Mouse (Mus musculus): ENCODE measurements around the gene Magi2. TPM values are rescaled to one million over a fixed set of nuclear protein-coding genes. Genes with fewer than 3 reads are reported as not detected.

Magi2 gene
- polyA plus RNA-seq, 1 experiment from 2014 or later, result 4.1 TPM

DNA sequence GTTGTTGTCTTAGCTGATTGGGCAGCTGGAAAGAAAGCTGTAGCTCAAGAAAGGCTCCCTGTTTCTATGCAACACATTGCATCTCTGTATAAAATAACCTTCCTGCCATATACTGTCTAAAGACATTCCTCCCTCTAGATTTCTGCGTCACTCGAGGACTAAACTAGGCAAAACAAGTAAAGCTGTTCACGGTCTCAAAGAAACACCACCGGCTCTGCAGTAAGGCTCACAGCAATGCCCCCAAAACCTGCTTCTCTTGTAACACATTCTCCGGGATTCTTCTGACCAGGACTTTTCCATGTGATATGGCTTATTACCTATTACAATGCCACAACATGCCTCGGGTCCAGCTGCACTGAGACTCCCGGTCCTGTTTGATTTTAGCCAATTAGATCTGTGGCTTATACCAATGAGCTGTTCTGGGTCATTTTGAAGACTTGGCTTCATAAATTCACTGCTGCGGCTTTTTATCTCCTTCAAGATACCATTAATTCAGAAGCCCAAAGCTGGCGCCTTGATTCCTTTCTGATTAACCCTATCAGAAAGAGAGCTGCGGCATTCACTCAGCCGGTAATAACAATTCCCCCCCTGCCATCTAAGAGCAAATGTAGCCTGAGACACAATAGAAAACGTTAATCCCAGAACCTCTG is 520.2 kb downstream of the Magi2 start:
- Histone ChIP-seq H3K27me3 (no peaks in the 10 kb centered on the region), H3K27ac (no peak overlapping the region), H3K9ac (no peak overlapping the region), H3K4me3 (no peak overlapping the region), H3K4me1 (replicated peaks) (no peaks in the 10 kb centered on the region), H3K4me2 (no peak overlapping the region), H3K36me3 (no peaks in the 10 kb centered on the region), H3K9me3 (replicated peaks) (no peaks in the 10 kb centered on the region)
- no peak for ATAC-seq (replicated peaks; ENCODE audit: insufficient number of reproducible peaks, insufficient read depth, low FRiP score, low read depth)
- 70% methylated on average over 12 of the region's 12 CpGs for WGBS

DNA sequence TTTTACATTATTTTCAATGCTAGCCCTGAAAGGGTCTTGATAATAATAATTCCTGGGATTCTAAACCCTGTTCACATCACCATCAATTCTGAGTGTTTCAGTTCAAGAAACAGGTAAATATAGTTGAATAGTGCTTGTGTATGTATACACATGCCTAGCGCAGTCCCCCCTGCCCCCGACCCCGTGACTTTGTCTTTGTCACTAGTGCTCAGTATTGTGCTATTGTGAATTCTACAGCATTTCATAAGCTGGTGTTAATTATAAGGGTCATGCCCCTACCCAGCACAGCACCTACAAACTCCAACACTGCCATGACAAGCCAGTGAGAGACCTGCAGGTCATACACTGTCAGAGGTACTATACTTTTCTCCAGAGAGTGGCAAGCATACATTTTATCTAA is 520.8 kb downstream of the Magi2 start:
- Histone ChIP-seq H3K9me3 (replicated peaks) (no peaks in the 10 kb centered on the region), H3K36me3 (no peaks in the 10 kb centered on the region), H3K4me1 (replicated peaks) (no peaks in the 10 kb centered on the region), H3K4me3 (no peak overlapping the region), H3K27ac (no peak overlapping the region), H3K27me3 (no peaks in the 10 kb centered on the region), H3K4me2 (no peak overlapping the region), H3K9ac (no peak overlapping the region)
- no peak for ATAC-seq (replicated peaks; ENCODE audit: insufficient number of reproducible peaks, insufficient read depth, low FRiP score, low read depth)
- WGBS, result 81% methylated on average over 3 of the region's 3 CpGs

DNA sequence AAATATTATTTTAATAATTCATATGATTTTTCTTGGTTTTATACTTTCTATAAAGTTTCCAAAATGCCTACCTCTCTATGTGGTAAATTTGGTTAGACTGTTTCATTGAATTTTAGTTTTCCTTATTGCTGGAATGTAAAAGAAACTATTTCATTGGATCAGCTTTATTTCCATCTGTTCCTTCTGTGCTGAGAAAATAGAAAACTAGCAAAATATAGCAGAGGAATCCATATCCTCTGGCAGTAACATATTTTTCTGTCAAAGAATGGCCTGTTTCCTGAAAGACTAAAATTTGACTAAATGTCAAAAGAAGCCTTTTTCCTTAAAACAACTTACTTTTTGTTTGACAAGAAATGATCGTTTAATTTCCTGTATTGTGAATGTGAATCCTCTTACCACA is 552.4 kb downstream of the Magi2 start:
- ATAC-seq (replicated peaks; ENCODE audit: insufficient number of reproducible peaks, insufficient read depth, low FRiP score, low read depth), result no peak
- Histone ChIP-seq H3K27me3 (no peaks in the 10 kb centered on the region), H3K4me1 (replicated peaks) (no peaks in the 10 kb centered on the region), H3K4me3 (no peak overlapping the region), H3K36me3 (no peaks in the 10 kb centered on the region), H3K9ac (no peak overlapping the region), H3K27ac (no peak overlapping the region), H3K4me2 (no peak overlapping the region), H3K9me3 (replicated peaks) (no peaks in the 10 kb centered on the region)
- 70% methylated on average over 1 of the region's 1 CpGs for WGBS

GRCm38 (mm10) chr5:19780076-19780475 is 553.2 kb downstream of the Magi2 start:
- Histone ChIP-seq H3K27me3 (no peaks in the 10 kb centered on the region), H3K4me3 (no peak overlapping the region), H3K27ac (no peak overlapping the region), H3K4me1 (replicated peaks) (no peaks in the 10 kb centered on the region), H3K4me2 (no peak overlapping the region), H3K9ac (no peak overlapping the region), H3K9me3 (replicated peaks) (no peaks in the 10 kb centered on the region), H3K36me3 (no peaks in the 10 kb centered on the region)
- no peak for ATAC-seq (replicated peaks; ENCODE audit: insufficient number of reproducible peaks, insufficient read depth, low FRiP score, low read depth)
- 68% methylated on average over 2 of the region's 2 CpGs for WGBS

GRCm38 (mm10) chr5:19785320-19785719 is 558.5 kb downstream of the Magi2 start:
- Histone ChIP-seq H3K4me2 (no peak overlapping the region), H3K36me3 (no peaks in the 10 kb centered on the region), H3K27ac (no peak overlapping the region), H3K27me3 (no peaks in the 10 kb centered on the region), H3K9me3 (replicated peaks) (no peaks in the 10 kb centered on the region), H3K9ac (no peak overlapping the region), H3K4me1 (replicated peaks) (no peaks in the 10 kb centered on the region), H3K4me3 (no peak overlapping the region)
- no peak for ATAC-seq (replicated peaks; ENCODE audit: insufficient number of reproducible peaks, insufficient read depth, low FRiP score, low read depth)

- Histone ChIP-seq H3K4me1 (replicated peaks) (no peaks in the 10 kb centered on the region), H3K4me2 (no peak overlapping the region), H3K27me3 (no peaks in the 10 kb centered on the region), H3K4me3 (no peak overlapping the region), H3K9ac (no peak overlapping the region), H3K36me3 (no peaks in the 10 kb centered on the region), H3K27ac (no peak overlapping the region), H3K9me3 (replicated peaks) (no peaks in the 10 kb centered on the region)
- WGBS, result 43% methylated on average over 5 of the region's 5 CpGs
- no peak for ATAC-seq (replicated peaks; ENCODE audit: insufficient number of reproducible peaks, insufficient read depth, low FRiP score, low read depth)
Measured at GRCm38 (mm10) chr5:19787522-19788144, 560.8 kb downstream of the Magi2 start.

DNA sequence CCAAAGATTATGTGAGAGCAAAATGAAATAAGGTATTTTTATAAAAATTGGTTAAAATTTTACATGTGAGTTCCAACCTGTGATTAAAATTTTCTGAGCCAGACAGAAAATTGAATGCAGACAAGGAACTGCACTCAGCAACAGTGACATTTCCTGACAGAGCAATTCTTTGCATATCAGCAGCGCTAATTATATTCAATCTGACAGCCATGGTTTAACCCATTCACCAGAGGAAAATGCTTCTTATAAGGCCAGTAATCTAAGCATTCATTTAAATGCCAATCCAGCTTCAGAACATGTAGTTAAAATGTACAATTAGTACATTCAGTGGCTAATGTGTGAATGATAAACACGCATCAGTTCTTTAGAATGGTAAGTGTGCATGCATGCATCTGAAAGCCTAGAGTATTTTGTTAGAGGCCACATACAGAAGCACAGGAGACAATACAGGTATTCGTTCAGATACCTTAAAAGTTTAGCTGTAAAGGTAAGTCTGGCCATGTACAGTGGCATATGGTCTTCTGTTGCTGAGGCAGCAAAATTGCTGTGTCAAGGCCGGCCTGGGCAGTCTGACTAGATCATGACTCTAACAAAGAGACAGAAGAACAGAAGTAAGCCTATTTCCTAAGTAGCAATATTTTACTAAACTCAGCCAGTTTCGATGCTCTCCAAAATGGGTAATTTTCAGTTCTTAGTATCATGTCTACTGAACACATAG is 576.4 kb downstream of the Magi2 start:
- Histone ChIP-seq H3K9me3 (replicated peaks) (no peaks in the 10 kb centered on the region), H3K9ac (no peak overlapping the region), H3K4me3 (no peak overlapping the region), H3K4me1 (replicated peaks) (no peaks in the 10 kb centered on the region), H3K36me3 (no peaks in the 10 kb centered on the region), H3K4me2 (no peak overlapping the region), H3K27me3 (no peaks in the 10 kb centered on the region), H3K27ac (no peak overlapping the region)
- no peak for ATAC-seq (replicated peaks; ENCODE audit: insufficient number of reproducible peaks, insufficient read depth, low FRiP score, low read depth)
- 87% methylated on average over 5 of the region's 5 CpGs for WGBS

DNA sequence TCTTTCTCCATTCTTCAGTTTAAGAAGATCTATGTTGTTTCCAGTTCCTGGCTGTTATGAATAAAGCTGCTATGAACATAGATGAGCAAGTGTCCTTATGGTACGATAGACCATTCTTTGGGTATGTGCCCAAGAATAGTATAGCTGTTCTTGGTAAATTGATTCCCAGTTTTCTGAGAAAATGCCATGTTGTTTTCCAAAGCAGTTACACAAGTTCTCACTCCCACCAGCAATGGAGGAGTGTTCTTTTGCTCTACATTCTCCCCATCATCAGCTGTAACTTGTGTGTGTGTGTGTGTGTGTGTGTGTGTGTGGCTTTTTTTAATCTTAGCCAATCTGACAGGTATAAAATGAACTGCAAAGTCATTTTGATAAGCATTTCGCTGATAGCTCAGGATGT is 595.7 kb downstream of the Magi2 start:
- WGBS, result 75% methylated on average over 2 of the region's 2 CpGs
- Histone ChIP-seq H3K9me3 (replicated peaks) (no peaks in the 10 kb centered on the region), H3K36me3 (no peaks in the 10 kb centered on the region), H3K27ac (no peak overlapping the region), H3K4me1 (replicated peaks) (no peaks in the 10 kb centered on the region), H3K4me2 (no peak overlapping the region), H3K4me3 (no peak overlapping the region), H3K27me3 (no peaks in the 10 kb centered on the region), H3K9ac (no peak overlapping the region)
- no peak for ATAC-seq (replicated peaks; ENCODE audit: insufficient number of reproducible peaks, insufficient read depth, low FRiP score, low read depth)

DNA sequence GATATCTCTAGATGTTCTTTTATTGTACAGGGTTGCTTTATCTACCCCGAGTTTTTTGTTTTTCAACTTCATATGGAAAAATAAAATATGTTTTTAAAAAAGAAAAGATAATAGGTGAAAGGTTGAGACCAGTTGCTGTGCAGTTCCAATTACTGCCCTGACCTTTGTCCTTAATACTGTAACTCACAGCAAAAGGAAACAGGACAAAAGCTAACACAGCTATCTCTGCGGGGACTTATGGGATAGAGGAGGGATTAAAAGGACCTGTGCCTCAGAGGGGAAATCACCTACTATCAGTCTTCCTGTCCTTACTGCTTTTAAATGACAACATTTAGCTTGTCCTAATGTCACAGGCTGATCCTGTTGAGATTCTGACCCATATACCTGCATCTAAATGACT is 599.1 kb downstream of the Magi2 start:
- Histone ChIP-seq H3K36me3 (no peaks in the 10 kb centered on the region), H3K9me3 (replicated peaks) (no peaks in the 10 kb centered on the region), H3K4me2 (no peak overlapping the region), H3K4me1 (replicated peaks) (no peaks in the 10 kb centered on the region), H3K27me3 (no peaks in the 10 kb centered on the region), H3K27ac (no peak overlapping the region), H3K9ac (no peak overlapping the region), H3K4me3 (no peak overlapping the region)
- no peak for ATAC-seq (replicated peaks; ENCODE audit: insufficient number of reproducible peaks, insufficient read depth, low FRiP score, low read depth)
- WGBS, result 49% methylated on average over 2 of the region's 2 CpGs

GRCm38 (mm10) chr5:19829341-19829740 is 602.5 kb downstream of the Magi2 start:
- ATAC-seq (replicated peaks; ENCODE audit: insufficient number of reproducible peaks, insufficient read depth, low FRiP score, low read depth), result no peak
- no peak overlapping the region for H3K4me2 ChIP-seq
- H3K4me1 ChIP-seq (replicated peaks), result no peaks in the 10 kb centered on the region
- H3K4me3 ChIP-seq, result no peak overlapping the region
- H3K36me3 ChIP-seq, result no peaks in the 10 kb centered on the region
- H3K27me3 ChIP-seq, result no peaks in the 10 kb centered on the region
- no peak overlapping the region for H3K27ac ChIP-seq
- no peak overlapping the region for H3K9ac ChIP-seq
- H3K9me3 ChIP-seq (replicated peaks), result no peaks in the 10 kb centered on the region
- WGBS, result 81% methylated on average over 2 of the region's 2 CpGs

DNA sequence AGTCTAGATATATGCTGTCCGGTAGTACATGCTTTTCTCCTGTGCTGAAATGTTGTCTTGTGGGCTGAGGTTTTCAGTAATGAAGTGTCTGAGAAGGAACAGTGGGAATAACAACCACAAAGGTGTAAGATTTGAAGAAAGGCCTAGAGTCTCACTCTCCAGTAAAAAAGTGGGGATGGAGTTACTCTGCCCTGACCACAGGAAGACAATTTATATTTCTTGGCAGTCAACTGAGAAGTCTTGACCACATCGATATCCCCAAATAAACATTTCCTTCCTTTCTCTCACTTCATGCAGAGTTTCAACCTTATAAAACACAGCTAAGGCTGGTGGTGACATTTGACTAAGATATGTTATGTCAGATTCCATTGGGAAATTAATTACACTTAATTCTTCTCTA is 636.0 kb downstream of the Magi2 start:
- Histone ChIP-seq H3K9me3 (replicated peaks) (no peaks in the 10 kb centered on the region), H3K27me3 (no peaks in the 10 kb centered on the region), H3K9ac (no peak overlapping the region), H3K4me3 (no peak overlapping the region), H3K4me2 (no peak overlapping the region), H3K4me1 (replicated peaks) (no peaks in the 10 kb centered on the region), H3K36me3 (no peaks in the 10 kb centered on the region), H3K27ac (no peak overlapping the region)
- ATAC-seq (replicated peaks; ENCODE audit: insufficient number of reproducible peaks, insufficient read depth, low FRiP score, low read depth), result no peak
- WGBS, result 50% methylated on average over 2 of the region's 2 CpGs

- Histone ChIP-seq H3K9ac (no peak overlapping the region), H3K36me3 (no peaks in the 10 kb centered on the region), H3K4me1 (replicated peaks) (no peaks in the 10 kb centered on the region), H3K27ac (no peak overlapping the region), H3K4me2 (no peak overlapping the region), H3K4me3 (no peak overlapping the region), H3K27me3 (no peaks in the 10 kb centered on the region), H3K9me3 (replicated peaks) (no peaks in the 10 kb centered on the region)
- WGBS, result 76% methylated on average over 4 of the region's 4 CpGs
- no peak for ATAC-seq (replicated peaks; ENCODE audit: insufficient number of reproducible peaks, insufficient read depth, low FRiP score, low read depth)
Measured at GRCm38 (mm10) chr5:19870406-19870805, 643.6 kb downstream of the Magi2 start.

All from heart, embryonic 15.5 days (tissue).